Mouse (Mus musculus): Measurements from ENCODE around the gene Eif2b3. TPM values are rescaled to one million over a fixed set of nuclear protein-coding genes. Genes with fewer than 3 reads are reported as not detected.

Gene Eif2b3
- polyA plus RNA-seq, 1 experiment from 2014 or later, result 43.7 TPM

DNA sequence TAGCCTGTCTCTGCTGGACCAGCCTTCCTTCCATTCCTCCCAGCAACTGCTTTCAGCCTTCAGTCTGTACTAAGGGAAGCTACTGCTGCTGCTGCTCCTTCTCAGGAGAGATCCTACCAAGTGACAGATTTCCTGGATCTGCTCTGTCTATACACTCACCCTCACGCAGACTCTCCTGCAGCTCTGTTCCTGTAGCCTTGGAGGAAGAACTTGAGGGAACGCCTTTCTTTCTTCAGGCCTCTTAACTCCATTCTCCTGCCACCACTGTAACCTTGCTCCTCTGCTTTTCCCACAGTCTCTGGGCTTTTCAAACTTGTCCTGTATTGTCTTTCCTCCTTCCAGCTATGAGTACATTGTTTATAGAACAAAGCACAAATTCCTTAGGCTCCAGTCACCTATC lies 37.3 kb downstream of the Eif2b3 start:
- Histone ChIP-seq H3K4me3 (ENCODE audit: low read depth, low read length) (no peak overlapping the region), H3K4me2 (replicated peaks; ENCODE audit: low read depth, low read length) (no peak overlapping the region), H3K36me3 (ENCODE audit: control insufficient read depth, insufficient read depth, low read length) (no peaks in the 10 kb centered on the region), H3K9ac (replicated peaks; ENCODE audit: low read depth, low read length) (no peak overlapping the region), H3K27me3 (ENCODE audit: control insufficient read depth, insufficient read depth, low read length) (no peaks in the 10 kb centered on the region), H3K9me3 (ENCODE audit: control insufficient read depth, low read depth, low read length) (no peaks in the 10 kb centered on the region), H3K27ac (ENCODE audit: low read length) (no peak overlapping the region; the same call in 1 of the 2 replicates), H3K4me1 (ENCODE audit: control insufficient read depth, insufficient read depth, low read length) (no peaks in the 10 kb centered on the region)
- 77% methylated on average over 2 of the region's 2 CpGs for WGBS
- ATAC-seq (ENCODE audit: insufficient number of reproducible peaks, insufficient read depth, low FRiP score, low read depth), result no peak

DNA sequence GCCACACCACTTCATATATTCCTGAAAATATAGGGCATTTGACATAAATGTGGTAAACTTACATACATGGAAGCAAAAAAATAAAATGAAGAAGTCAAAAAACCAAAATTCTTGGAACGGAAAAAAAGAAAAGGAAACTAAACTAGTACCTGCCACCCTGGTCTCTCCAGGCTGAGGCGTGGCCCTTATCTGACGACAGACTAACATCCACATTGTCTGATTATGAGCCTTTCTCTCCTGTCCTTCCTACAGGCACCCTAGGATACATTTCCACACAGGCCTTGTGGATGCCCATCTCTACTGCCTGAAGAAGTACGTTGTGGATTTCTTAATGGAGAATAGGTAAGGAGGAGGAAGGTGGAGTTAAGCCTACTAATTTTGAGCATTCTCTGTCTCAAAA lies 39.3 kb downstream of the Eif2b3 start:
- no peaks in the 10 kb centered on the region for H3K4me1 ChIP-seq (ENCODE audit: control insufficient read depth, insufficient read depth, low read length)
- H3K4me3 ChIP-seq (ENCODE audit: low read depth, low read length), result no peak overlapping the region
- no peaks in the 10 kb centered on the region for H3K9me3 ChIP-seq (ENCODE audit: control insufficient read depth, low read depth, low read length)
- no peak overlapping the region for H3K4me2 ChIP-seq (replicated peaks; ENCODE audit: low read depth, low read length)
- no peak overlapping the region for H3K9ac ChIP-seq (replicated peaks; ENCODE audit: low read depth, low read length)
- WGBS, result 85% methylated on average over 4 of the region's 4 CpGs
- H3K36me3 ChIP-seq (ENCODE audit: control insufficient read depth, insufficient read depth, low read length), result no peaks in the 10 kb centered on the region
- H3K27ac ChIP-seq (ENCODE audit: low read length), result no peak overlapping the region
- H3K27me3 ChIP-seq (ENCODE audit: control insufficient read depth, insufficient read depth, low read length), result no peaks in the 10 kb centered on the region
- ATAC-seq (ENCODE audit: insufficient number of reproducible peaks, insufficient read depth, low FRiP score, low read depth), result no peak

DNA sequence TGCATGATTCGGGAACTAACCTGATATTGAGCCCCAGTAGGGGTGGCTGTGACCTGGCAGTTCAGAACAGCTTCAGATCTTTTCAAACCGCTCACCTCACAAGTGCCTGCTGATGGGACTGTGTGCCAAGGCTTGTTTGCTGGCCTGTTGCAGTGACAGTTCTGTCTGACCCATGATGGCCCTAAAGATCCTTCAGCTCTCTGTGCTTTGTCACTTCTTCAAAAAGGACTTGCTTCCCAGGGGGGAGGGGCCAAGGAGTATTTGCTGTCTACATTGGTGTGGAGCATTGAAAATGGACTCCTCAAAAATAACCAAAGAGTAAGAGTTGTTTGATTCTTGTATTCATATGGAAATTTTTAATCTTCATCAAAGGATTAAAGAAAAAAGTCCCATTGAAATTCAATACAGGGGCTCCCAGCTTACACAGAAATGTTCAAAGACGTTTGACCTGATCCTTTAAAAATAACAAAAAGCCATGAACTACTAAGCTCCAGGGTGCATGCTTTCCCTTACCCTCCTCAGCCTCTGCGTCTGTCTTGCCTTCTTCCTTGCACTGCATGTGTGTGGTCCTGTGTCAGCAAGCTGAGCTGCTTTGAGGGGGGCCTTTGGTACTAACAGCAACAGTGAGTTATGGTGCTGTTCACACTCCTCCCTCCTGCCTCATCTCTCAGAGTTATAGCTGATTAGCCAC lies 43.6 kb downstream of the Eif2b3 start:
- no peaks in the 10 kb centered on the region for H3K4me1 ChIP-seq (ENCODE audit: control insufficient read depth, insufficient read depth, low read length)
- H3K4me3 ChIP-seq (ENCODE audit: low read depth, low read length), result no peak overlapping the region
- no peaks in the 10 kb centered on the region for H3K9me3 ChIP-seq (ENCODE audit: control insufficient read depth, low read depth, low read length)
- no peak overlapping the region for H3K9ac ChIP-seq (replicated peaks; ENCODE audit: low read depth, low read length)
- WGBS, result 62% methylated on average over 4 of the region's 4 CpGs
- no peak overlapping the region for H3K4me2 ChIP-seq (replicated peaks; ENCODE audit: low read depth, low read length)
- no peaks in the 10 kb centered on the region for H3K27me3 ChIP-seq (ENCODE audit: control insufficient read depth, insufficient read depth, low read length)
- no peak for ATAC-seq (ENCODE audit: insufficient number of reproducible peaks, insufficient read depth, low FRiP score, low read depth)
- H3K27ac ChIP-seq (ENCODE audit: low read length), result no peak overlapping the region
- peaks cover 19% of the 10 kb centered on the region for H3K36me3 ChIP-seq (ENCODE audit: control insufficient read depth, insufficient read depth, low read length)

DNA sequence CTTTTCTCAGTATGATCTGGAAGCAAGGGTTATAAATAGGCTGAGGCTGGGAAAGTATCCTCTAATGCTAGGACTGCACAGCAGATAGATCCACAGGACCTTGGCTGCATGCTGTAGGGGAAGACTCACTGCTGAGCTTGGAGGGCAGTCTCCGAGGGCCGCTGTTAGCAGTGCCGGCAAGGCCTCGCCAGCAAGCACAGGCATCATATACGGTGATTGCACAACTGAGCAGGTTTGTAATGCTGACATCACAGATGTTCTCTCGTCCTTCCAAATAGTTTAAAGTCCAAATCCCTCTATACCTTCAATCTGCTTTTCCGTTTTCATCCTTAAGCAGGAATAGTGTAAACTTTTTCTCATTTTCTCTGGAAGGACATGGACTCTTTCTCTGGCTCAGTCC lies 48.8 kb downstream of the Eif2b3 start:
- no peak overlapping the region for H3K9ac ChIP-seq (replicated peaks; ENCODE audit: low read depth, low read length)
- no peaks in the 10 kb centered on the region for H3K27me3 ChIP-seq (ENCODE audit: control insufficient read depth, insufficient read depth, low read length)
- WGBS, result 92% methylated on average over 7 of the region's 7 CpGs
- H3K27ac ChIP-seq (ENCODE audit: low read length), result no peak overlapping the region
- no peak overlapping the region for H3K4me3 ChIP-seq (ENCODE audit: low read depth, low read length)
- H3K4me1 ChIP-seq (ENCODE audit: control insufficient read depth, insufficient read depth, low read length), result no peaks in the 10 kb centered on the region
- peaks cover 48% of the 10 kb centered on the region for H3K36me3 ChIP-seq (ENCODE audit: control insufficient read depth, insufficient read depth, low read length)
- ATAC-seq (ENCODE audit: insufficient number of reproducible peaks, insufficient read depth, low FRiP score, low read depth), result no peak
- H3K4me2 ChIP-seq (replicated peaks; ENCODE audit: low read depth, low read length), result no peak overlapping the region
- no peaks in the 10 kb centered on the region for H3K9me3 ChIP-seq (ENCODE audit: control insufficient read depth, low read depth, low read length)

DNA sequence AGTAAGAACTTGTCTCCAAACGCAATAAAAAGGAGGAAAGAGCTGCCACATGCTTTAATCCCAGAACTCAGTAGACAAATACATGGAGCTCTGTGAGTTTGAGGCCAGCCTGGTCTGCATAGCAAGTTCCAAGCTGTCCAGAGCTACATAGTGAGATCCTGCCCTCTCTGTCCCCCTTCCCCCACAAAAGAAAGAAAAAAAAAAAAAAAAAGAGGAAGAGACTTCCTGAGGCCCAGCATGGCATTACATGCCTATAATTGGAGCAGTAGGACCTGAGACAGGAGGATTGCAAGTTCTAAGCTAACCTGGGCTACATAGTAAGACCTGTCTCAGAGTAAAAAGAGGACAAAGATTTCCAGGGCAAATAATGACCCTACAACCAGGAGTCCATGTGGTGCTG lies 50.4 kb downstream of the Eif2b3 start:
- Histone ChIP-seq H3K9ac (replicated peaks; ENCODE audit: low read depth, low read length) (no peak overlapping the region), H3K27ac (ENCODE audit: low read length) (no peak overlapping the region), H3K27me3 (ENCODE audit: control insufficient read depth, insufficient read depth, low read length) (no peaks in the 10 kb centered on the region), H3K4me1 (ENCODE audit: control insufficient read depth, insufficient read depth, low read length) (no peaks in the 10 kb centered on the region), H3K4me3 (ENCODE audit: low read depth, low read length) (no peak overlapping the region), H3K36me3 (ENCODE audit: control insufficient read depth, insufficient read depth, low read length) (peaks cover 54% of the 10 kb centered on the region), H3K9me3 (ENCODE audit: control insufficient read depth, low read depth, low read length) (no peaks in the 10 kb centered on the region), H3K4me2 (replicated peaks; ENCODE audit: low read depth, low read length) (no peak overlapping the region)
- WGBS, result 89% methylated on average over 1 of the region's 1 CpGs
- no peak for ATAC-seq (ENCODE audit: insufficient number of reproducible peaks, insufficient read depth, low FRiP score, low read depth)

DNA sequence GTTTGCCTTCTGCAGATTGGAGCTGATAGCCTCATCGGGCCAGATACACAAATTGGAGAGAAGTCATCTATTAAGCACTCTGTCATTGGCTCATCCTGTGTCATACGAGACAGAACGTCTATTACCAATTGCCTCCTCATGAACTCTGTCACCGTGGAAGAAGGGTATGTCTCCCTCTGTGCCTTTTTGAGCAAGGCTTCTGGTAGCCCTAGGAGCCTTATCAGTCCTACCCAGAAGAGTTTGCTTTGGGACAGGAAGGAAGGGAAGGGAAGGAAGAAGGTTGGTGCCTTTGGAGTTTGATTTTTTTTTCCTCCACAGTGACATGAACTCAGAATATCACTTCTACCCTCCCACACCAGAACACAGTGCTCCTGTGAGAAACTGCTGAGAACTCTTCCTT lies 51.4 kb downstream of the Eif2b3 start:
- no peak overlapping the region for H3K4me3 ChIP-seq (ENCODE audit: low read depth, low read length)
- ATAC-seq (ENCODE audit: insufficient number of reproducible peaks, insufficient read depth, low FRiP score, low read depth), result no peak
- H3K27me3 ChIP-seq (ENCODE audit: control insufficient read depth, insufficient read depth, low read length), result no peaks in the 10 kb centered on the region
- H3K4me1 ChIP-seq (ENCODE audit: control insufficient read depth, insufficient read depth, low read length), result no peaks in the 10 kb centered on the region
- H3K9me3 ChIP-seq (ENCODE audit: control insufficient read depth, low read depth, low read length), result no peaks in the 10 kb centered on the region
- H3K36me3 ChIP-seq (ENCODE audit: control insufficient read depth, insufficient read depth, low read length), result peaks cover 57% of the 10 kb centered on the region
- H3K27ac ChIP-seq (ENCODE audit: low read length), result no peak overlapping the region
- no peak overlapping the region for H3K9ac ChIP-seq (replicated peaks; ENCODE audit: low read depth, low read length)
- no peak overlapping the region for H3K4me2 ChIP-seq (replicated peaks; ENCODE audit: low read depth, low read length)
- WGBS, result 74% methylated on average over 4 of the region's 4 CpGs

DNA sequence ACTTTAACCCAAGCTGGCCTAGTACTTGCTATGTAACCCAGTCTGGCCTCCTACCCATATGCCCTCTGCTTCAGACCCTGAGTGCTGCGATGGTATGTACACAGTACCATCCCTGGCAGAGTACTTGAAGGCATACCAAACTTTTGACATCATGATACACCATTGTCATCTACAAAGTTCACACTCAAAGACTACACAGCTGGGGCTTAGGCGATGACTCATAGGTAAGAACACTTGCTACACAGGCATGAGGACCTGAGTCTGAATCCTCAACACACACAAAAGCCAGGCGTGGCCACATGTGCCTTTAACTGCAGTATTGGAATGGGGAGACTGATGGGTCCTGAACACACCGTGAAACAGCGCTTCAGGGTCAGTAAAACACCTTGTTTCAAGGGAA lies 52.0 kb downstream of the Eif2b3 start:
- H3K4me1 ChIP-seq (ENCODE audit: control insufficient read depth, insufficient read depth, low read length), result no peaks in the 10 kb centered on the region
- H3K9me3 ChIP-seq (ENCODE audit: control insufficient read depth, low read depth, low read length), result no peaks in the 10 kb centered on the region
- no peak overlapping the region for H3K9ac ChIP-seq (replicated peaks; ENCODE audit: low read depth, low read length)
- no peak overlapping the region for H3K27ac ChIP-seq (ENCODE audit: low read length)
- no peak for ATAC-seq (ENCODE audit: insufficient number of reproducible peaks, insufficient read depth, low FRiP score, low read depth)
- H3K4me3 ChIP-seq (ENCODE audit: low read depth, low read length), result no peak overlapping the region
- WGBS, result 87% methylated on average over 5 of the region's 5 CpGs
- no peaks in the 10 kb centered on the region for H3K27me3 ChIP-seq (ENCODE audit: control insufficient read depth, insufficient read depth, low read length)
- no peak overlapping the region for H3K4me2 ChIP-seq (replicated peaks; ENCODE audit: low read depth, low read length)
- peaks cover 58% of the 10 kb centered on the region for H3K36me3 ChIP-seq (ENCODE audit: control insufficient read depth, insufficient read depth, low read length)

DNA sequence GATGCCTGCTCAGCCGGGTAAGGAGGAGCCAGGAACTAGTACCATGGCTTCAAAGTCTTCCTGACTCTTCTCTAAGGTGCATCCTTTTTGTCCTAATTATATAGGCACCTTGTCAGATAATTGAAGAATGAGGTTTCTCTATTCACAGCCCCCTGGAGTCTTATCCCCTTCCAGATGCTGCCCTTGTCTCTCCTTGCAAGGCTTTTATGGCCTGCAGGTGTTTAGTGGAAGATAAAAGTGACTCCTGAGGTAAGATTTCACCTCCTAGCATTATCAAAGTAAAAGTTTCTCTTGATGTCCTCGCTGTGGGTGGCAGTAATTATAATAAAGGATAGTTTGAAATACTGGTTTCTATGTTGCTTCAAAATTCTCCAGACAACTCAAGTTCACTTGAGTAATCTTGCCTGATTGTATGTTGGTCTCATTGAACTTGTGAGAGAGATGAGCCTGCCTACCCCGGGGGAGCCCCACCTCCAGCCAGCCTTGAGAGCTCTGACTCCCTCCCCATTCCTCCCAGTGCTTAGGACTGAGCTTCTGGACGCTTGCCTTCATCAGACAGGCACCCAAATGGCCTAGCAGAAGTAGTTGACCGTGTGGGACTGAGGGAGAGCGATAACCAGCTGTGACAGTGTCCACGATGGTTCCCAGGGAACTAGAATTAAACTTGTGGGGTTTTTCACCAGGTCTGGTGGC lies 68.9 kb downstream of the Eif2b3 start:
- peaks cover 14% of the 10 kb centered on the region for H3K36me3 ChIP-seq (ENCODE audit: control insufficient read depth, insufficient read depth, low read length)
- no peak overlapping the region for H3K4me3 ChIP-seq (ENCODE audit: low read depth, low read length)
- no peaks in the 10 kb centered on the region for H3K9me3 ChIP-seq (ENCODE audit: control insufficient read depth, low read depth, low read length)
- WGBS, result 85% methylated on average over 7 of the region's 7 CpGs
- no peak overlapping the region for H3K4me2 ChIP-seq (replicated peaks; ENCODE audit: low read depth, low read length)
- no peaks in the 10 kb centered on the region for H3K27me3 ChIP-seq (ENCODE audit: control insufficient read depth, insufficient read depth, low read length)
- H3K9ac ChIP-seq (replicated peaks; ENCODE audit: low read depth, low read length), result no peak overlapping the region
- no peak for ATAC-seq (ENCODE audit: insufficient number of reproducible peaks, insufficient read depth, low FRiP score, low read depth)
- peaks cover 8% of the 10 kb centered on the region; the same call in 1 of the 2 replicates for H3K4me1 ChIP-seq (ENCODE audit: control insufficient read depth, insufficient read depth, low read length)
- H3K27ac ChIP-seq (ENCODE audit: low read length), result no peak overlapping the region

Measured in stomach, embryonic 14.5 days (tissue).